Mouse (Mus musculus): Measurements from ENCODE around the gene Kcnmb1. TPM values are rescaled to one million over a fixed set of nuclear protein-coding genes. Genes with fewer than 3 reads are reported as not detected.
A peak's percentile ranks its signal among the peaks of the same experiment; 100 is the strongest.

Kcnmb1 gene
- polyA plus RNA-seq, 1 experiment from 2014 or later: 0.05 TPM

DNA sequence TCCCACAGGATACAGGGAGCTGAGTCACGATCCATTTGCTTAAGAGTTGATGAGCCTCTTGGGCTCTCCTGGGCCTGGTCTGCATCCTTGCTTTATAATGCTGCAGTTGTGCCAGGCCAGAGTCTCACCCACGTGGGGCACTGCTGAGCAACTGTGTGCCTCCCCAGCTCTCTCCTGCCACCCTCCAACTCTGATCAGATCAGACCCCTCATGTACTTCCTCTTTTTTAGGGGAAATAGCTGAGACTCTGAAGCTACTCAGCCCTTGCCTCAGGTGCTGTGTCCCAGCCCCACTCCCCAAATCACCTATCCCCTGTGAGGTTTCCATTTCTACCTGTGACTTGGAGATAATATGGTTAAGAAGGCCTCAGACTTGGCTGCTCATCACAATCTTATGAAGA is 2.6 kb downstream of the Kcnmb1 start:
- H3K27ac ChIP-seq (ENCODE audit: low read depth): no peak overlapping the region
- no peaks in the 10 kb centered on the region for H3K27me3 ChIP-seq (ENCODE audit: insufficient read depth, low read length)
- no peak overlapping the region for H3K4me3 ChIP-seq (ENCODE audit: low read depth, low read length)
- 31% methylated on average over 2 of the region's 2 CpGs for WGBS (ENCODE audit: insufficient replicate concordance)
- no peak overlapping the region for H3K9ac ChIP-seq (replicated peaks)
- no peak for ATAC-seq
- no peak overlapping the region for H3K4me2 ChIP-seq (ENCODE audit: low read depth, low read length)
- TF ChIP-seq EP300 (IDR thresholded peaks at IDR 0.05; ENCODE audit: low read depth): no peak
- TF ChIP-seq CTCF (IDR thresholded peaks at IDR 0.05; ENCODE audit: low read depth): peak; percentile 27; the same call in 1 of the 2 replicates
- no peaks in the 10 kb centered on the region for H3K4me1 ChIP-seq (ENCODE audit: insufficient read depth)
- H3K36me3 ChIP-seq (replicated peaks; ENCODE audit: insufficient read depth, low read length): no peaks in the 10 kb centered on the region
- no peaks in the 10 kb centered on the region for H3K9me3 ChIP-seq (ENCODE audit: low read length)
- DNase-seq: no peak

DNA sequence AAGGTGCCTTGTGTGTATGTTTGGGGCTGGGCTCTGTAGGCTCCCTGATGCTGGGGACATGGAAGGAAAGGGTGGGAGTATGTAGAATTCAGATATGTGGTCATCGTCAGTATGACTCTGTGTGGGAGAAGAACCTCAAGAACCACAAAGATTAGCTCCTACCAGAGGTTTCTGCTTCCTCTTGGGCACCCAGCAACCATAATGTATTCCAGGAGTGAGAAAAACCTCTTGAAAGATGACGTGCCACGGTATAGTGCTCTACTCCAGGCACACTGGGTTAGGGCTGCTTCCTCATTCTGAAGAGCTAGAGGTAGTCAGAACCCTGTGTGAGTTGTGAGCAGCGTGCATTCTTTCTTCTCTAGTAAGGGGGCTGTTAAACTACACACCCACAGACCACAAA is 4.9 kb downstream of the Kcnmb1 start:
- Histone ChIP-seq H3K4me3 (ENCODE audit: low read depth, low read length) (no peak overlapping the region), H3K9ac (replicated peaks) (no peak overlapping the region), H3K36me3 (replicated peaks; ENCODE audit: insufficient read depth, low read length) (no peaks in the 10 kb centered on the region), H3K4me2 (ENCODE audit: low read depth, low read length) (no peak overlapping the region), H3K27me3 (ENCODE audit: insufficient read depth, low read length) (no peaks in the 10 kb centered on the region), H3K4me1 (ENCODE audit: insufficient read depth) (no peaks in the 10 kb centered on the region), H3K9me3 (ENCODE audit: low read length) (no peaks in the 10 kb centered on the region), H3K27ac (ENCODE audit: low read depth) (no peak overlapping the region)
- 31% methylated on average over 4 of the region's 4 CpGs for WGBS (ENCODE audit: insufficient replicate concordance)
- no peak for ATAC-seq
- TF ChIP-seq CTCF (IDR thresholded peaks at IDR 0.05; ENCODE audit: low read depth) (no peak), EP300 (IDR thresholded peaks at IDR 0.05; ENCODE audit: low read depth) (no peak)
- DNase-seq: no peak

DNA sequence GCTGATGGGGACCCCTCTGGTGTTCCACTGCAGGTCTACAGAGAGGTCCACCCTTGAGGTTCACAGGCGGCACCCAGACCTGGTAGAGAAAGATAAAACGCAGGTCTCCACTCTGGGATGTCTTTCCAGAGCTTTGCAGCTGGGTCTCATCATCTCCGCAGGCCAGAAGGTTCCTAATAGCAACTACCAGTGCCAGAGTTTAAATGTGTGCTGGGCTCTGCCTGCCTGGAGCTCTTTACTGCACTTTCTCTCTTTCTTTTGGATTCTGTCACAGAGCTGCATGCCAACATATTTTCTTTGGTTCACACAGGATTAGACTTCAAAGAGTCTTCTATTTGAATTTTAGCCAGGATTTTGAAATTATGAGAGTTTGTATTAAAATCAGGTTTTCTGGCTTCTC is 6.4 kb downstream of the Kcnmb1 start:
- no peak overlapping the region for H3K4me2 ChIP-seq (ENCODE audit: low read depth, low read length)
- WGBS (ENCODE audit: insufficient replicate concordance): 78% methylated on average over 3 of the region's 3 CpGs

DNA sequence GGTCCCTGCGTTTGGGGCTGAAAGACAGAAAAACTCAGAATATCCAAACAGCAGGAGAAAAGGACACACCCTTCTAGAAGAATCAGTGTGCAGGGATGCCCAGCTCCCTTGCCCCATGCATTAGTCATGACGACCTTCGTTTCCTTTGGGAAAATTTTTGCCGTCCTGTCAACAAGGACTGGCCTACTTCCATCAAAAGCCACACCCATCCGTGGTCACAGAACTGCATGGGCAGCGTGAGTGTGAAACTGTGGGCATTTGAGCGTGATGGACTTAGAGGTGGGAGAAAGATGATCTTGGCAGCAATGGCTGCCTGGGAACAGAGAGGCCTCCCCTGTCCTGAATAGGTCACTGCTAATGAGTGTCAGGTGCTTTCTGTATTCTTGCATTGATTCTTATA is 9.3 kb downstream of the Kcnmb1 start:
- Histone ChIP-seq H3K36me3 (replicated peaks; ENCODE audit: insufficient read depth, low read length) (no peaks in the 10 kb centered on the region), H3K27me3 (ENCODE audit: insufficient read depth, low read length) (no peaks in the 10 kb centered on the region), H3K27ac (ENCODE audit: low read depth) (no peak overlapping the region), H3K4me2 (ENCODE audit: low read depth, low read length) (no peak overlapping the region), H3K4me1 (ENCODE audit: insufficient read depth) (no peaks in the 10 kb centered on the region), H3K9ac (replicated peaks) (no peak overlapping the region), H3K4me3 (ENCODE audit: low read depth, low read length) (no peak overlapping the region), H3K9me3 (ENCODE audit: low read length) (no peaks in the 10 kb centered on the region)
- DNase-seq (no peak), ATAC-seq (no peak)
- TF ChIP-seq EP300 (IDR thresholded peaks at IDR 0.05; ENCODE audit: low read depth) (no peak), CTCF (IDR thresholded peaks at IDR 0.05; ENCODE audit: low read depth) (no peak)
- 70% methylated on average over 7 of the region's 7 CpGs for WGBS (ENCODE audit: insufficient replicate concordance)

More for the DNA sequence above, 6.4 kb downstream of the Kcnmb1 start:
- no peak overlapping the region for H3K27ac ChIP-seq (ENCODE audit: low read depth)
- H3K36me3 ChIP-seq (replicated peaks; ENCODE audit: insufficient read depth, low read length): no peaks in the 10 kb centered on the region
- no peaks in the 10 kb centered on the region for H3K4me1 ChIP-seq (ENCODE audit: insufficient read depth)
- no peak overlapping the region for H3K9ac ChIP-seq (replicated peaks)
- TF ChIP-seq CTCF (IDR thresholded peaks at IDR 0.05; ENCODE audit: low read depth): no peak
- TF ChIP-seq EP300 (IDR thresholded peaks at IDR 0.05; ENCODE audit: low read depth): no peak
- DNase-seq (no peak), ATAC-seq (no peak)
- H3K9me3 ChIP-seq (ENCODE audit: low read length): no peaks in the 10 kb centered on the region
- no peaks in the 10 kb centered on the region for H3K27me3 ChIP-seq (ENCODE audit: insufficient read depth, low read length)
- no peak overlapping the region for H3K4me3 ChIP-seq (ENCODE audit: low read depth, low read length)

DNA sequence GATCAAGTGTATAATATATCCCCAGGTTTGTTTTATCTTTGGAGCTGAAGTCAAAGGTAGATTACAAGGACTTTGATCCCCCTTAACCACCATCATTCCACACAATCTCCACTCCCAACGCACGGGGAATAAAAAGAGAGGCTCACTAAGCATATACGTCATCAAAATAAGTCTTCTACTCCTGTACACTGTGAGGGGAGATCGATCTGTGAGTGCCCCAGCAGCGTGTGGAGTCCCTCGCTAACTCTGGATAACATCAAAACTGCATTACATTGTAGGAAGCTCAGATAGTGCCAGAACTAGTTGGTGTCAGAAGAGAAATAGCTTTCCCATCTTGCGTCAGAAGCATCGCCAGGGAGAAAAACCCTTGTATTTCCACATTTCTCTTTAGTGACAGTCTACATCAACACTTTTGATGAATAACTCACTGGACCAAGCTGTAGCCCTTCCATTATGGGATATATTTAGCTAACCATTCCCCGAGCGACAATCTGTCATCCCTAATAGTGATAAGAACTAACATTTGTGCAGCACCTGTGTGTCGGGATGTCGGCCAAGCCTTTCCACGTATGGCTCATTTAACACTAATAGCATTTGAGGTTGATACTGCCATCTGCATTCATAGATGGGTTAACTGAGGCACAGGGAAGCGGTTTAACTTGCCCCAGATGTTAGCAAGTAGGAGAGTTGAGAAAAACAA is 11.7 kb downstream of the Kcnmb1 start:
- H3K4me1 ChIP-seq (ENCODE audit: insufficient read depth): no peaks in the 10 kb centered on the region
- TF ChIP-seq EP300 (IDR thresholded peaks at IDR 0.05; ENCODE audit: low read depth) (no peak), CTCF (IDR thresholded peaks at IDR 0.05; ENCODE audit: low read depth) (no peak)
- H3K9me3 ChIP-seq (ENCODE audit: low read length): no peaks in the 10 kb centered on the region
- no peak for ATAC-seq
- DNase-seq: no peak
- no peak overlapping the region for H3K4me2 ChIP-seq (ENCODE audit: low read depth, low read length)
- no peak overlapping the region for H3K27ac ChIP-seq (ENCODE audit: low read depth)
- H3K36me3 ChIP-seq (replicated peaks; ENCODE audit: insufficient read depth, low read length): no peaks in the 10 kb centered on the region
- WGBS (ENCODE audit: insufficient replicate concordance): 78% methylated on average over 14 of the region's 14 CpGs
- no peaks in the 10 kb centered on the region for H3K27me3 ChIP-seq (ENCODE audit: insufficient read depth, low read length)
- H3K9ac ChIP-seq (replicated peaks): no peak overlapping the region
- no peak overlapping the region for H3K4me3 ChIP-seq (ENCODE audit: low read depth, low read length)

DNA sequence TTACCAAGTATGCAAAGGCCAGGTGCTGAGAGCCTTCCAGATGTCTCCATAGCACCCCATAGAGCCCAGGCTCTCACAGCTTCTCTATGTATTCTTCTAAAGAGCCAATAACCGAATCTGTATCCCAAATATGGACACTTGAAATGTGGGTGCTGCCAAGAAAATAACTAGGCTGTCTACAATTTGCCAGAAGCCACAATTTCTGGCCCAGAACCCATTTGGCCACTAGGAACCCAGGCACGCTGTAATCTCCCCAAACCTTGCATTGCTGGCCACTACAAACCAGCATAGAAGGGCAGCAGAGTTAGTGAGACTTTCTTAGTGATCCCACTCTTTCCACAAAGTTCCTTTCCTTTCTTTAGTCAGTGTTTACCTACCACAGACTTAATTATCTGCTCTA is 12.3 kb downstream of the Kcnmb1 start:
- Histone ChIP-seq H3K4me2 (ENCODE audit: low read depth, low read length) (no peak overlapping the region), H3K4me3 (ENCODE audit: low read depth, low read length) (no peak overlapping the region), H3K27ac (ENCODE audit: low read depth) (no peak overlapping the region), H3K27me3 (ENCODE audit: insufficient read depth, low read length) (no peaks in the 10 kb centered on the region), H3K9ac (replicated peaks) (no peak overlapping the region), H3K36me3 (replicated peaks; ENCODE audit: insufficient read depth, low read length) (no peaks in the 10 kb centered on the region), H3K4me1 (ENCODE audit: insufficient read depth) (no peaks in the 10 kb centered on the region), H3K9me3 (ENCODE audit: low read length) (no peaks in the 10 kb centered on the region)
- DNase-seq (no peak), ATAC-seq (no peak)
- no peak for TF ChIP-seq CTCF (IDR thresholded peaks at IDR 0.05; ENCODE audit: low read depth)
- WGBS (ENCODE audit: insufficient replicate concordance): 70% methylated on average over 2 of the region's 2 CpGs
